Mouse (Mus musculus): ENCODE measurements around the gene Gsk3a.
A peak's percentile ranks its signal among the peaks of the same experiment; 100 is the strongest.

Gsk3a gene

DNA sequence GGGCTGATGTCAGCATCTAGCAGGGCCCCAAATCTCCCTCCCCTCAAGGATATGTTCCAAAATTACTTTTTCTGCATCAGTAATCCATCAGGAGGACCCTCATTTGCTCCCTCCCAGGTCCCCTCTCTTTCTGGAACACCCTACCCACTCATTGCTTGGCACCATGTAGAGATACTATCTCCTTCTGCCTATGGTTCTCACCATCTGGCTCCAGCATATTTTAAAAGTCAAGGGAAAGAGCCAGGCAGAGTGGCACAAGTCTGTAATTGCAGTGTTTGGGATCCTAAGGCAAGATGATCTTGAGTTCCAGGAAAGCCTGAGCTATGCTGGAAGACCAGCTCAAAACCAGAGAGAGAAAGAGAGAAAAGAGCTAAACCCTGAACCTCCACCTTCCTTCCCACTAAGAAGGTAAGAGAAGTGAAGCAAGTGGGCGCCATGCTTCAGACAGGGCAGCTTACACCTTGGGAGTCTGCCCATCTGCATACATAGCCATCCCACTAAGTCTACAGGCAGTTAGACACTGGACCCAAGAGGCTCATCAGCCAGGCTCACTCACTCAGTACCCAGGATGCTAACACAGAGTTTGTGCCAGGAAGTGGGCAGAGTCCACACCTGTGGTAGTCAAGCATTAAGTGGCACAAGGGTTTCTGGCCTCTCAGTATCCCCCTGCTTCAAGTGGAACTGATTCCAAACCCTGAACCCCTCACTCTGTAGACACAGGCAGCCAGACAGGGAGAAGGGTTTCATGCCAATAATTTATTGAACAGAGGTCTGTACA, 9.9 kb downstream of the Gsk3a start:
- no peak for DNase-seq (ENCODE audit: extremely low read depth, insufficient read length, low spot score)

DNA sequence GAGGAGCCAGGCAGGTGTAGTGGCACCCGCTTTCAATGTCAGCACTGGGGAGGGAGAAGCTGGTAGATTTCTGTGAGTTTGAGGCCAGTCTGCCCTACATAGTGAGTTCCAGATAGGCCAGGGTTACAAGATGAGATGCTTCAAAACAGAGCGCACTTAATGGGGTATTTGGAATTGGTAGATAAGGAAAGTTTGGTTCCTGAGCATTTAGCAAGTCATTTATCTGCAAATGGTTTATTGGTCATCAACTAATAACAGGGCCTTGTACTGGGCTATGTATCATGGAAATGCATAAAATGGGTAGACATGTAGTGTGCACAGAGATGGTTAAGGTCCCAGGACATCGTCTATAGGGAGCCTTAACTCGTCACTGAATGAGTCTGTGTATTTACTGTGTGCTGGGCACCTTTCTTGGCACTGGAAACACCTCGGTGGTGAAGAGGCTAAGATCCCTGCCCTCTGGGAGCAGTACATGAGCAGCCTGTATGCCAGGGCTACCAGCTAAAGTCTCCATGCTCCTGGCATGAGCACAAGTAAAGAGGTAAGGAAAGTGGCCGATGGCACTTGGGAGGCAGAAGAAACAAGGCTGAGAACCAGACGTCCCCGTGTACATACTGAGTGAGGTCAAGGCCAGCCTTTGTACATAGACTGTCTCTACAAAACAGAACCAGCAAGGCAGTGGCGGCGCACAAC, 15.2 kb downstream of the Gsk3a start:
- no peak for DNase-seq (ENCODE audit: extremely low read depth, insufficient read length, low spot score)

DNA sequence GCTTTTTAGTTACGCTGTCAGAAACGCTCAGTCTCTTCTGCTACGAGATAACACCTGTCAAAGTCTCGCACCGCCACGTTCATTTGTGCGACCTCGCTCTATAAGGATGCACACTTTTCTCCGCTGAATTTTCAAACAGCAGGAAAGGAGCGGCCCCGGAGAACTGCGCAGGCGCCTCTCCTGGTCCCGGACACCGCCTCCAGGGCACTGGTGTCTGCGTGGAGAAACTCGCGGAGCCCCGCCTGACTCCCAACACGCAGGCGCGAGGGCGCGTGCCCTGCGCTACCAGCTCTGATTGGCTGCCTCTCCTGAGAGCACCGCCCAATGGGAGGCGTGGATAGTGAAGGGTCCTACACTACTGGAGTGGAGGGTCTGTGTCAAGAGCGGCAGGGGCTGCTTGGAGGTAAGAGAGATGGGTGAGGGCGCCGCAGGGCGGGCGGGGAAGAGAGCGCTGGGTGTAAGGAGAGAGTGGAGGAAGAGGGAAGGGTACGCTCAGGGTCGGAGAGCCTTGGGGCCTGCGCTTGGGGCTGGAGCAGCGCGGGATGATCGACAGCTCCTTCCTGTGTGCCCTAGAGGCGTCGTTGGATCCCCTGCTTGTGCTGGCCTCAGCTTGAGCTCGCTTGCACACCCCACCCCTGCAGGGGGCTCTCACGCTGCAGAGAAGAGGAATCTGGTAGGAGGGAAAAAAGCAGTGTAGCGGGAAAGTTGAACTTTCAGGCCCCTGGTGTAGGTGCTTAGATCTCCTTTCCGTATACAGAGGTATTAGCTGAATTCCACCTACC, 16.4 kb downstream of the Gsk3a start, which contains the start of gene Zfp526:
TSS of gene Zfp526 (plus strand) at position 324 of the 782 bp plus-strand sequence.
- peak; percentile 96 for DNase-seq (ENCODE audit: extremely low read depth, insufficient read length, low spot score)

DNA sequence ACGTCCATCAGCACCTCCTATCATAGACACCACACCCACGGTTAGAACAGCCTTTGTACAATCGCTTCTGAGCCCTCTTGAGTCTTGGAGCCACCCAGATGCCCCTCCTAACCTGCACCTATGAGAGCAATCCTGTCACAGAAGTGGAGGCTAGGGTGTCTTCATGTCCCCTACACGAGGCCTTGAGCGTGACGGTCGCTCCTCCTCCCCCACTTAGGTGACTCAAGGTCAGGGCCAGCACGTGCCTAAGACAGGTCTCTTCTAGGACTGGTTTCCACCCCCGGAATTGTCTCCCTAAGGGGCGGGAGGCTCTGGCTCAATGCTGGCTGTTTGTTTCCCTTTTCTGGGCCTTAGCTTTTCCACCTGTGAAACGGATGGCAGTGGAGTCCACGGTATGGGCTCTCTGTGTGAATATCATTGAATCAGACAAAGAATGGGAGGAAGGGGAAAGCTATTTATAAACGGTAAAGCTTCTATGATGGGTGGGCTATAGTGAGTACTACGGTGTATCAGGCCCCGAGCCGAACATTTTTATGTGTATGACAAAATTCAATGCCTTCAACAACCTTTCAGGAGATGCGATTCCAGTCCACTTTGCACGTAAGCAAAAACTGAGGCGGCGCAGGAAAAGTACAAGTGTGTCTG, 17.1 kb downstream of the Gsk3a start, which contains the start of gene Dedd2:
TSS of gene Dedd2 (minus strand) at position 159 of the 645 bp plus-strand sequence.
- DNase-seq (ENCODE audit: extremely low read depth, insufficient read length, low spot score): peak; percentile 41

DNA sequence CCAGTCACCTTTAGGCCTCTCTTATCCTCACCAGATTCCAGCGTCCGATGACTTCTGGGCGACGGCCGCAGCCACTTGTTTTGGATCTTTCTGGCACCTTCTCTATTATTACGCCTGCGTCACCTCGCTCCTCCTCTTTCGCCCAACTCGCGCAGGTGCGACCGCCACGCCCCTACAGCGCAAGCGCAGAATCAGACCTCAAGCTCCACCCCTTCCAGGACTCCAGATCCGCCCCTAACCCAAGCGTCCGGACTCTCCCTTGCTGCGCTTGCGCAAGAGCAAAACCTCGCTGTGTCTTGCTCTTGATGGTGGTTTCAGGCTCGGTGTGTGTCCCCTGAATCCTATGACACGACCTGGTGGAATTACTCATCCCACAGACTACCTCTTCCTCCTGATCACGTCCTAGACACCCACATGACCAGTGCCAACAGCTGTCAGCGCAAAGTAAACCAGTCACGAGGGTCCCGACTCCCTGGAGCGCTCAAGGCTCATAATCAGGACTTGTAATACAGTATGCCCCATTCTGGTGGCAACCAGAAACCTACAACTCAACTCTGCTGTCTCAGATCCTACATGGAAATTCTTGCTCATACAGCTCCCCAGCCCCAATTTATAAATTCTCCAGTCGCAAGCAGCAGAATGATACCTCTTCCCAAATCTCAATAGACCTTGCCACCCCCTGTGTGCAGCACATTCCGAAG, 17.7 kb downstream of the Gsk3a start:
- DNase-seq (ENCODE audit: extremely low read depth, insufficient read length, low spot score): peak; percentile 89

DNA sequence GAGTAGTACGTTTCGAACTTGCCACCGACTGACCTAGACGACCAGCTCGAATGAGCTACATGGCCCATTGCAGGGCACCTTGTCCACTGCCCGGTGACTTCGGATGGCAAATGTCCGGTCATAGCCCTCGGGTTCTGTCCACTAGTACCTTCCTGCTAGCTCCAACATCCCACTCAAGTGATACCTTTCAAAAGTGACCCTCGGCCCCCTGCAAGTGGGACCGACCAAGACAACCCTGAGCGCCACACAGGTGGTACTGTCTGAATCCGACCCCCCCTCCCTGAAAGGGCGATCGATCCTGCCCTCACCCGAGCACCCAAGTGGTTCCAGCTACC, 18.3 kb downstream of the Gsk3a start:
- no peak for DNase-seq (ENCODE audit: extremely low read depth, insufficient read length, low spot score)

DNA sequence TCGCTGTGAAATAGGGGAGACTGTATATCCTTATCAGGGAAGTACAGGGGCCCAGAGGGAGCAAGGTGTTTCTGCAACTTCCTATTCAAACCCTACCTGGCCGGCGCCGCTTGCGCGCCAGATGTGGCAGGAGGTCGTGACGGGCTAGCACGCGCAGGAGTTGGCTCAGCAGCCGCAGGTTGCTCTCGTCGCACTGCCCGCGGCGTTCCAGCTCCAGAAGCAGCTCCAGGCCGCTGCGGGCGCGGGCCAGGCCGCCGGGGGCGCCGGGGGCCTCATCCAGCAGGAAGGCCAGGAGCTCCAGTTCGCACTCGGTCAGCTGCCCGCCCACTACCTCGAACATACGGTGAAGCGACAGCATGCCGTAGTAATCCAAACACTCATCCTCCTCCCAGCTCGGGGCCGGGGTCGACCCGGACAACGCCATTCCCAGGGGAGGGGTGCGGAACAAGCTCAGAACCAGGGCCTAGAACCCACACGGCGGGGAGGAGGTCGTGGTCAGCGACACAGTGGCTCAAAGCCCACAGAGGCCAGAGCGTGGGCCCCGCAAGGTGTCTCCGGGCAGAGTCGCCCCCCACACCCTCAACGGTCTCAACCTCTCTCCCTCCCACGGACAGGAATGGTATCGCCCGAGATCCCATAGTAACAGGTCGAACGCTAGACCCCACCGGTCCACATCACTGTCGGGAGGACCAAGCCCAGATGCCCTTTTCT, 18.8 kb downstream of the Gsk3a start:
- peak; percentile 82 for DNase-seq (ENCODE audit: extremely low read depth, insufficient read length, low spot score)

DNA sequence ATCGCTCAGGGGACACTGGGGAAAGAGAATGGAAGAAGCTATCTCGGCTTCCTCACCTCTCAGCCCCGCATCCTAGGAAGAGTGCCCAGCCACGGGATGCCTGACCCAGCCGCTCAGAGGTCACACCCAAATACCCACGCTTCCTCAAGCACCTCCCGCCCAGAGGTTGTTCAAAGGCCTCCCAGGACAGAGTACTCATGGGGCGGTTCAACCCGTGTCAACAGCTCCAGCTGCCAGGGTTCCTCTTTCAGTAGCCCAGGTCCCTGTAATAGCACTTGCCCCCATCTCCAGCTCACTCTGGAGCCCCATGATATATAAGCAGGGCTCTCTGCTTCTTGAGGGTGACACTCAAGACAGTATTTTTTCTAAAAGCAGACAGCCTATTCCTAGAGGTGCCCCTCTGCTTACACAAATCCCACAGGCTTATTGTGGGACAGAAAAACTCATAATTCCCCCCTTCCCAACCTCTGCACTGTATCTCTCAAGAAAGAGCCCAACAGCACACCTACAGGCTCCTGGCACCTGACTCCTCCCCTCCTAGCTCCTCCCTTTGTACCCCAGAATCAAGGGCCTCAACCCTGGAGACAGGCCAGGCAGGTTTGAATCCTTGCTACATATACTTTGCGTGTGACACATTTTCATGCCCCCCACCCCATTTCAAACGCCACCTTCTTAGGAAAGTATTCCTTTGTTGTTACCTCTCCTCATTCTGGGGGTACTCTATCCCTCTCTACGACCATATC, 19.8 kb downstream of the Gsk3a start:
- DNase-seq (ENCODE audit: extremely low read depth, insufficient read length, low spot score): no peak

DNA sequence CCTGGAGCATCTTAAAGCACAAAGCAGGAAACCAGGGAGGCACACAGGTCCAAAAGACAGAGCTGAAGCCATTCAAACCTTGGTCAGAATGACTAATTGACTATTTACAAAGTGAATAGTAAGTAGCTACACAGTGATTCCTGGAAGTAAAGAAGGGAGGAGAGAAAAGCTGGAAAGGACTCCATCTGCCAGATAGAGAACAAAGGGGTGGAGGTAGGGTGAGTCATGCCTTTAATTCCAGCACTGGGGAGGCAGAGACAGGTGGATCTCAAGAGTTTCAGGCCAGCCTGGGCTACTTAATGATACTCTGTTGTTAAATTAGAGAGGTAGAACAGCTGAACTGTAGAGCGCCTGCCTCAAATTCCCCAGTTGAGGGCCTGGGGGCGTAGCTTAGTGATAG, 23.5 kb downstream of the Gsk3a start:
- no peak for DNase-seq (ENCODE audit: extremely low read depth, insufficient read length, low spot score)

DNA sequence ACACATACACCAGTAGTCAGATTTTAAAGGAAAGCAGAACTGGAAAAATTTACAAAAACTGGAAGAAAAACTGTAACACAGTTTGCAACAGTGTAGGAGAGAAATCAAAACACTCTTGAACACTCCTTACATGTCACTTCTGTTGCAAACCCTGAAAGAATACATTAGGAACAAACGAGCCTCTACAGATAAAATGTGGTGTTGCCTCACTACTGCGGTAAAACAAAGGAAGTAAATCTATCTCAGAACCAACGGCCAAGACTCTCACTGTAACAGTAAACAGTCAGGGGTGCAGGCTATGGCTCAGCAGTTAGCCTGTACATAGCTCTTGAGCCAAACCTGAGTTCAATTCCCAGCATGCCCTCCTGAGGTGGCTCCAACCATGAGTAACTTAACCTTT, 24.6 kb downstream of the Gsk3a start:
- no peak for DNase-seq (ENCODE audit: extremely low read depth, insufficient read length, low spot score)

DNA sequence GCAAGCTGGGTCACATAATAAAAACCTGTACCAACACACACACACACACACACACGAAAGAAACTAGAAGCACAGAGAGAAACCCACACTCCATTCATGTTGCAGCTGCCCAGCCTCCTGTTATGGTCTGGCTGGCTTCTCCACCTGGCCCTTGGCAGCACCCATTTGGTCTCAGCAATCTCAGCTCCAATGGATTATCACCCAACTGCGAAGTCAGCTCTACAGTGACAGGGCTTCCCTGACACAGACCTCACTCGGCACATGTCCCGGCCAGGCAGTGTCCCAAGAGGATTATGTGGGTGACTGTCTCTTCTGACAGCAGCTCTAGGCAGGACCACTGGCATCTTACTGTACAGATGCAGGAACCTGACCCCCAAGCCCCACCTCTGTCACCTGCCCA, 27.2 kb downstream of the Gsk3a start:
- no peak for DNase-seq (ENCODE audit: extremely low read depth, insufficient read length, low spot score)

DNA sequence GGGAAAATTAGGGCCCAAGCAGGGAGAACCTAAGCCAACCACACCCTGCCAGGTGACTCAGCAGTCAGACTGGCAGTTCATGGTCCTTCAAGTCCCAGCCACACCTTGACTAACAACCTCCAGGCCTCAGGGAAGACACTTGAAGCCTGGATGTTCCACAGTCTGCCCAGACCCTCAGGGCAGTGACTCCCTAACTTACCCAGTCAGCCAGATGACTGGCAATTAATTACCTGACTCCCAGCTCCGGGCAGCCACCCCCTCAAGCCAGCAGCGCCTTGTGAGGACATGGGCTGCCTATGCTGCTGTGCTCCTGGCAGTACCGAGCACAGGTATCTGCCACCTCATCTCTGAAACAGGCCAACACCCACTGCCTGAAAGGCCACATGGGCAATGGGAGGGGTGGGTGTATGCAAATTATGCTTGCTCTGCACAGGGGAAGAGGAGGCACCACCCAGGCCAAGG, 28.5 kb downstream of the Gsk3a start:
- DNase-seq (ENCODE audit: extremely low read depth, insufficient read length, low spot score): no peak

DNA sequence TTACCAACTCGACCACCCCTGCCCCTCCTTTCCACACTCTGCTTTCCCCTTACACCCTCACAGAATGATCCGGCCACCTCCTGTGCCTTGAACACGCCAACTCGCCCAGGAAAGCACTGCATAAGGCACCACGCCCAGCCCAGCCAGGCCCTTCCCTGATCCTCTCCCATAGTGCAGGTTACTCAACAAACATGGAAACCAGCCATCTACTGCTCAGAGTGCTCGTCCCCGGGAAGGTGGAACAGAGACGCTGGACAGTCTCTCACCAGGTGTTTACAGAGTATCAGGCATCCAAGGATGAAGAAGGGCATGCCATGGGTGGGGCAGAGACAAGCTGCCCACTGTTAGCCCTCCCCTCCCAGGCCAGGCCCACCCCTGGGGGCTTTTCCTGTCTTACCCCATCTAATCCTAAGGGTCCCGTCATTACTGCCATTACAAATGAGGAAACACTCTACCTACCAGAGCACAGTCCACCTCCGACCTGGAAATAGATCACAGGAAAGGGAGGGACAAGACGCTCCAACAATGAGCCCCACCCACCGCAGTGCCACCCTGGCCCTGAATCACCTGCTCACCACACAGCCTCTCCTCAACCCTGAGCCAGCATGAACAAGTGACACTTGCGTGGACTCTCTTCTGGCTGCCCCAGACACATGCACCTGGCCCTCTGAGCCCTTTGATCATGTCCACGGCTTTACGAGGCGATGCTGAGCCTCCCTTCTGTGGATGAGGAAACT, 31.4 kb downstream of the Gsk3a start:
- DNase-seq (ENCODE audit: extremely low read depth, insufficient read length, low spot score): no peak

DNA sequence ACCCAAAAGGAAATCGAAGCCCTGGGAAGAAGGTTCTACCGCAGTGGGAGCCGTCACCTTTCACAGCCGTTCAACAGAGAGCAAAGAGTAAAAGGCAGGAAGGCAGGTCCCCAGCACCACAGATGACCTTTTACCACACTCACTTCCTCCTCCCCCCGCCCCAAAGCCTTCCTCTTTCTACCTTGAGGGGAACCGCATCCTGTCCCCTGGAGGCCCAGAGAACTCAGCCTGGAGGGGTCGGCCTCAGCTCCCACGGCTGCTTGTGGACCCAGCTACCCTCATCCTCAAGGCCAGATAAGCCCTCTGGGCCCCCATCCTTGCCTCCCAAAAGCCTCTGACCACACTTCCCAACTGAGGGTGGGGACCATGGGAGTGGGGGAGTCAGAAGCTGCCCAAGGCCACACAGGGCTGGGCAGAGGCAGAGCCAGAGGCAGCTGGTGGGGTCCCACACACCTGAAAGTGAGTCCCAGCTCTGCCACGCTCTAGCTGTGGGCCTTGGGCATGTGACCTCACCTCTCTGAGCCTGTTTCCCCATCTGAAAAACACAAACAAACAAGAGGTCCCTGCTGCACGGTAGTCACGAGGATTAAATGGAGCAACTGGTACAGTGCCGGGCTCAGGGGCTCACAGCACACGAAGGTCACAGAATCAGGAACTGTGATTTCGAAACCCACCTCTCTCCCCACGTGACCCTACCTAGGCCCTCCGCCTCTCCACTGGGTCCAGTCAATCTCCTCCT, 32.1 kb downstream of the Gsk3a start:
- DNase-seq (ENCODE audit: extremely low read depth, insufficient read length, low spot score): no peak

DNA sequence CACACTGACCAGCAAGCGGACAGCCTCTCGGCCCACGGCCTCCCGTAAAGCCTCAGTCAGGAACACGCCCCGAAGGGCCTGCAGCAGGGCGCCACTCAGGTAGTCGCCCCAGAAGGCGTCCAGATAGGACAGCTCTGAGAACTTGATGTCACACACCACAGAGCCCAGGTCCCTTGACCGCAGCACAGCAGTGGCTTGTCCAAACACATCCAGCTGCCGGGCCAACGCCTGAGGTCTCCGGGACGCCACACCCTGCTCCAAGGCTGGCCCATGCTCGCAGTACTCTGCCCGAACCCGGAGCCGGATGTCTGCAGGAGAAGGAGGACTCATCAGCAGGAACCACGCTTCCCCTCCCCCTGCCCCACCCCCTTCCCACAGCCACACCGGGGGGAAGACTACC, 34.0 kb downstream of the Gsk3a start:
- no peak for DNase-seq (ENCODE audit: extremely low read depth, insufficient read length, low spot score)

DNA sequence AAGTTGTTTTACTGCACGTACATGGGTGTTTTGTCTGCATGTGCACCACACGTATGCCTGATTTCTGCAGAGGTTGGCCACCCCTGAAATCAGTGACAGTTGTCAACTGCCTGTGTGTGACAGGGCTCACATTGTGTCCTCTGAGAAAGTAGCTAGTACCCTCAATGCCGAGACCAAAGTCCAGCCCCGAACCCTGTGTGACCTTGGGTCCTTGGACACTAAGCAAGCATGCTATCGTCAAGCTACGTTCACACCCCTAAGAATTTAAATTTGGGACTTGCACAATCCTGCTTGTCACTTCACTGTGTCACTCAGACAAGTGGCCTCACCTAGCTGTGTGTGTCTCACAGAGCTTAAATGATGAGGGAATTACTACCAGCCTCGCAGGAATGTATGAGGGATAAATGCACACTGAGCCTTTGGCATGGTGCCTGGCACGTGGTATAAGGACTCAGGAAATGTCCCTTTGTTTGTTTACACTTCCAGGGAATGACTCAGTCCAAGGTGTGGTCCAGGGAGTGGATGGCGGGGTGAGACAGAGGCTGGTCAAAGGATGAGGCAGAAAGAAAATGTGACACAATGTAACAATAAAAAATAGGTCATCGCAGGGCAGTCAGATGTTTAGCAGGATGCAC, 40.1 kb downstream of the Gsk3a start:
- DNase-seq (ENCODE audit: extremely low read depth, insufficient read length, low spot score): peak; percentile 54

DNA sequence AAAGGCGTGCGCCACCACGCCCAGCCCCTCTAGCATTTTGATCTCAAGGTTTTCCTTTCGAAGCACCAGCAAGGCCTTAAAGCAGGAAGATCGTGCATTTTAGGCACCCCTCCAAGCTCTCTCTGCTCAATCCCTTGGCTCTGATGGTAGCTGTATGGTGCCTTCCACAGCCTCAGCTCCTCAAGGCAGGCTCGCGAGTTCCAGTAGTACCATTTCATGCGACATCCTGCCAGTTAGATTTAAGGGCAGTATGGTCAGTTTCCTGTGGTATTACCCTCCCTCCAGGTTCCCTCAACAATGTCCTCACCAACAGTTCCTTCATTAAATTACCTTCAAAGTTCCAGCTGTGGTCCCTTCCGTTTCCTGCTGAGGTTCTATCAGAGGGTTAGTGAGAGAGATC, 41.5 kb downstream of the Gsk3a start:
- no peak for DNase-seq (ENCODE audit: extremely low read depth, insufficient read length, low spot score)

Measured in 3134 (cell line).